Mouse (Mus musculus): ENCODE measurements around the gene Brip1.

Gene Brip1

GRCm38 (mm10) chr11:86115955-86116354 is 85.0 kb downstream of the Brip1 start:
- DNase-seq (ENCODE audit: low read depth, low spot score) = no peak

DNA sequence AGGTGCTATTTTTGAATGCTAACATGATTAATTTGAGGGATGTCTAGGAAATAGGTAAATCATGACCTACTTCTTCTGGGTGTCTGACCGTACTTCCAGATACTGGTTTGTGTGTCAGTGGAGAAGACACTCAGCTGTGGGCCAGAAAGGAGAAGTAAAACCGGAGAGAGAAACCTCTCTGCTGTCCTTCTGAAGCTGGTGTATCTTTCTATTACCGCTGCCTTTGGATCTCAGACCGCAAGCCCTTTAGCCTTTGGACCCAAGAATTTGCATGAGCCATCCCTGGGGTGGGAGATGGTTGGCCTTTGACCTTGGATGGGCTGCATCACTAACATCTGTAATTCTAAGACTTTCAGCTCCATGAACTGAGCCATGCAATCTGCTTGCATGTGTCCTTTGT is 93.7 kb downstream of the Brip1 start:
- no peak for DNase-seq (ENCODE audit: low read depth, low spot score)

GRCm38 (mm10) chr11:86106596-86106995 is 94.4 kb downstream of the Brip1 start:
- no peak for DNase-seq (ENCODE audit: low read depth, low spot score)

DNA sequence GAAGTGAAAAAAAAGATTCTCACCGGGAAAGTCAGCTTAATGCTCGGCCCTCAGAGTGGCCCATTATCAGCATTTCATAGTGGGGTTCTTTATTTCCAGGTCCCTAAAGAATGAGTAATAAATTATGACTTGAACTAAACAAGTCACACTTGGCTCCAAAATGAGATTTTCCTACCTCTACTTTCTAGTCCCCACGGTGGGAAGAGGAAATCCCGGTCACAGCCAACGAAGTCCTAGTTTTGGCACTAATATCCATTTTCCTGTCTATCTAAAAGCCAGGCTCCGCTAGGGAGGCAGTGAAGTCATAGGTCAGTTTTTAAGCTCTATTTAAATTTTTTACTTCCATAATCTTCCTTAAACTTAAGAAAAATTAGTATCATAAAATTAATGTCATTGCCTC is 99.8 kb downstream of the Brip1 start:
- DNase-seq (ENCODE audit: low read depth, low spot score) = no peak

- no peak for DNase-seq (ENCODE audit: low read depth, low spot score)
Measured at GRCm38 (mm10) chr11:86099341-86099740, 101.7 kb downstream of the Brip1 start.

DNA sequence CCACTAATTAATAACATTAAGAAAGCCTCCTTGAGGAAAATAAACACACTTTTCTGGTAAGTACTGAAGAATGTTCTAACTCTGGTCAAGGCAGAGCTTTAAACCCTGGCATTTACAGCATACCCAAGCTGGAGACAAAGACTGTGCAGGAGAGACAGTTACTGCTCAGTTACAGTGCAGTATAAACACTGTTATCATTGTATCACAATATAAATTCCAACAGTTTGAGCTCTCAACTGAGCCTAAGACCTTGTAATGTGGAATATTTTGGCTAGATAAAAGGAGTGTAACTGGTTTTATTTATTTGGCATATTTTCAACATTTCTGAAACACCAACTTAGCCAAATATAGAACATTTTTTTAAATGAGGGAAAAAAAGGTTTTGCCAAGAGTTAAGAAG is 112.2 kb downstream of the Brip1 start:
- no peak for DNase-seq (ENCODE audit: low read depth, low spot score)

DNA sequence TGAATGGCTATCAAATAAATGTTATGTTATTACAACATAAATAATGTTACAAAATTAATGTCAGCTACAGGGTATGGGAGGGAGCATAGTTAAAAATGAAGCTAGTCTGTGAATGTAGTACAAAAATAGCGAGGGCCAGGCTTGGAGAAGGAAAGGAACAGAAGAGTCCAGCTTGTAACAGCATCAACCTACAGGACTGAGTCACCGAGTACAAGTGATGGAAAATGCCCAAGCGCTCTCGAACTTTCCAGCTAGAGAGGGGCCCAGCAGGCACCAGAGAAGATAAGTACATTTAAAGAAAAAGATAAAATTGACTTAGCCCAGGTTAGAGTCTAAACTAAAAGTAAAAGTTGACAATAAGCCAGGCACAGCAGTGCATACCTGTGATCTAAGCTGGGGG is 116.5 kb downstream of the Brip1 start:
- DNase-seq (ENCODE audit: low read depth, low spot score) = no peak

GRCm38 (mm10) chr11:86078025-86078424 is 123.0 kb downstream of the Brip1 start:
- DNase-seq (ENCODE audit: low read depth, low spot score) = no peak

GRCm38 (mm10) chr11:86076966-86077365 is 124.0 kb downstream of the Brip1 start:
- no peak for DNase-seq (ENCODE audit: low read depth, low spot score)

- no peak for DNase-seq (ENCODE audit: low read depth, low spot score)
Measured at GRCm38 (mm10) chr11:86076403-86076802, 124.6 kb downstream of the Brip1 start.

- no peak for DNase-seq (ENCODE audit: low read depth, low spot score)
Measured at GRCm38 (mm10) chr11:86075371-86075770, 125.6 kb downstream of the Brip1 start.

- DNase-seq (ENCODE audit: low read depth, low spot score) = no peak
Measured at GRCm38 (mm10) chr11:86068651-86069050, 132.3 kb downstream of the Brip1 start.

DNA sequence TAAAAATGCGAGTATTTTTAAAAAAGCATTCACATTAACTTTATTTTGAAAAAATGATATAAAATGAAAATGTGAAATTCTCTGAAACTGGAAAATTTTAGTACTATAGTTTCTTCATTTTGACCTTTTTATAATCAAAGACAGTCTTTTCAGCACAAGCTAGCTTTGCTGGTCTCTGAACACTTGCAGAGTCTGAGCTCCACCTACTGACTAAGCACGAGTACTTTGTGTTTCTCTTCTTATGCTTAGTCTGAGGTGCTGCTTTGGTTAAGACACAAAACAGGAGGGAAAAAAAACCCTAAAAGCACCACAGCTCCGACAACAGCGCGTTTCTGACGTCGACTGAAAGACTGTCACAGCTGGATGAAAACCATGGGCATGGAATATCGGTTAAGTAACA is 133.8 kb downstream of the Brip1 start:
- DNase-seq (ENCODE audit: low read depth, low spot score) = peak; percentile 26

GRCm38 (mm10) chr11:86064881-86065280 is 136.1 kb downstream of the Brip1 start:
- no peak for DNase-seq (ENCODE audit: low read depth, low spot score)

- no peak for DNase-seq (ENCODE audit: low read depth, low spot score)
Measured at GRCm38 (mm10) chr11:86061243-86061642, 139.8 kb downstream of the Brip1 start.

GRCm38 (mm10) chr11:86059123-86059522 is 141.9 kb downstream of the Brip1 start:
- DNase-seq (ENCODE audit: low read depth, low spot score) = no peak

GRCm38 (mm10) chr11:86055806-86056205 is 145.2 kb downstream of the Brip1 start:
- DNase-seq (ENCODE audit: low read depth, low spot score) = no peak

DNA sequence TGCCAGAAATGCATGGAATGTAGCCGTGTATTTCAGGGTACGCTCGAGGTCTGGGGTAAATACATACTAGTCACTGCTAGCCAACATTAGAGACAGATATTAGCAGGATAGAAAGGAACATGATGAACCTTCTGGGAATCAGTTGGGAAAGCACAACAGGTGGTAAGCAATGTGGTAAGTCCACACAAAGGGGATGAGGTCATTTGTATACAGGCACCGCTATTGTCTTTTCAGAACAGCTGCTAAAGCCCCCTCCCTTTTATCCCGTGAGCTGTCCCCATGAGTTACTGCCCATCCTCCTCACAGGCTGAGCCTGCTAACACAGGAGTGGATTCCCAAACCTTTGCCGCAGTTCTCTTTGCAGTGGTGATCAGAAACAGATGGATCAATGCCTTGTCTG is 149.6 kb downstream of the Brip1 start:
- peak; percentile 63 for DNase-seq (ENCODE audit: low read depth, low spot score)

DNA sequence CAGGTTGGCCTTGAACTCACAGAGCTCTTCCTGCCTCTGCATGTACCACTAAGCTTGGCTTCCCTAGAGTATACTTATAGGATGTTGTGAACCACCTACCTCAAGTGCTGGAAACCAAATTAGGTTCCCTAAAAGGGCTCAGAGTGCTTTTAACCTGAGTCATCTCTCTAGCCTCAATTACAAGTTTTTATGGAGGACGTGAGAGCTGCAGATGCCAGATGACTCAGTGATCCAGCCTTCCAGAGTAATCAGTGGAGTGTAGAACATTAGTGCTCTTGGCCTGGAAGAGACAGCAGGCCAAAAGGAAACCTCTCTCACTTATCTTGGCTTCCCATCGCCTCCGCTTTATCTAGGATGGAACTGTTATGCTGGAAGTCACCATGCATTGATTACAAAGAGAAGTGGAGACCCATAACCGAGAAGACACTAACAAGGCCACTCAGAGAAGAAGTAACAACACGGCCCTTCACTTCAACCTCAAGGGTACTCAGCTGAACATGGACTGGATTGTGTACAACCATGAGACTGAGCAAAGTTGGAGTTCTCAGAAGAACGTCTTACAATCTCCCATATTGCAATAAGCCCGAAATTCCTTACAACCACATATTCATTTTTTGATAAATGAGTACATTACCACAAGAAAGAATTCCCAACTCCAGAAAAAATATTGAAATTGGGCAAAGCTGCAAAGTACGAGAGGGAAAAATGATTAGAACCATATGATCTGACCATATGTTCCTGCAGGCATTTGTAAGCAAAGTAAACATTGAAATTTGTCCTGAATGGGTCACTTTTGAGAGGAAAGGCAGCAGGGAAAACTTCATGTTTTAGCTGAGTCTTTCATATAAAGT is 150.3 kb downstream of the Brip1 start:
- peak; percentile 46 for DNase-seq (ENCODE audit: low read depth, low spot score)

DNA sequence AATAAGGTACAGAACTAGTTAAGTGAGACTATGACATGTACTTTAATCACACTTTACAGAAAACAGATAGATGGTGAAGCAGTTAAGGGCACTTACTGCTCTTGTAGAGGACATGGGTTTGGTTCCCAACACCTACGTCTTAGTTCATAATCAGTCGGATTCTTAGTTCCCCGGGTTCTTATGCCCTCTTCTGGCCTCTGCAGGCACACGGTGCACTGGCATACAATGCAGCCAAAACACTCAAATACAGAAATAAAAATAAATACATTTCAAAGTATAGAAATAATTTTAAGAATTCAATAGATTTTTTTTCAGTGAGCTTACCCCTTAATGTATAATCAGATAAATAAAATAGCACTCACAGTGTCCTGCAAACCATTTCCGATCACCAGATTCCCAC is 161.0 kb downstream of the Brip1 start:
- DNase-seq (ENCODE audit: low read depth, low spot score) = no peak

DNA sequence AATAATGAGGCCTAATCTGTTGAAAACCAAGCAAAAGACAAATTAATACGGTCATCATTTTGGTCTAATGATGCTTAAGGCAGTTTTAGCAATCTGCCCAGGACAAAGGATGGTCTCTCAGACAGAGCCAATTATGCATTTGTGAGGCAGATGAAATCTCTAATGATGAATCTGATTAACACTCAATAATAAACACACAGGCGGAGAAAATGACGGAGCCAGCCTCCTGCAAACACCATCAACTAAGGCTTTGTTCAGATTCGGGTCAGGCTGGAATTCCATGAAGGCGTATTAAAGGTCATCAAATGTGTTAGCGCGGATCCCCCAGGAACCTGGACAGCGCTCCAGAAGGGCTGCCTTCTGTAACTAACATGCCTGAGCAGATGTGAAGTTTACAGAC is 161.6 kb downstream of the Brip1 start:
- DNase-seq (ENCODE audit: low read depth, low spot score) = no peak

GRCm38 (mm10) chr11:86038701-86039100 is 162.3 kb downstream of the Brip1 start:
- no peak for DNase-seq (ENCODE audit: low read depth, low spot score)

DNA sequence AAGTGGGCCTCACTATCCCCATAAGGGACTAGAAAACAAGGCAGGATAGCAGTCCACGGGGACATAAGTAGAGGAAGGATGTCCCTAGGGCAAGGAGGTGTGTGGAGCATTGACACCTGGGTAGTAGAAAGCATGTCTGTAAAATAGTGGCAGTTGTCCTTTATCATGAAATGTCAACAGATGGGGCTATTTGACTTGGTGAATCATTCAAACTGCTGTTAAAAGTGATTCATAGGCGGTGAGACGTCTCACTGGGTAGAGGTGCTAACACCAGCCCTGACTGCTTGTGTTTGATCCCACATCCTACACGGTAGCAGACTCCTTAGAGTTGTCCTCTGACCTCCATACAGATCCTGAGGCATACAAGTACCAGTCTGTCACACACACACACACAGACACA is 168.1 kb downstream of the Brip1 start:
- no peak for DNase-seq (ENCODE audit: low read depth, low spot score)

DNA sequence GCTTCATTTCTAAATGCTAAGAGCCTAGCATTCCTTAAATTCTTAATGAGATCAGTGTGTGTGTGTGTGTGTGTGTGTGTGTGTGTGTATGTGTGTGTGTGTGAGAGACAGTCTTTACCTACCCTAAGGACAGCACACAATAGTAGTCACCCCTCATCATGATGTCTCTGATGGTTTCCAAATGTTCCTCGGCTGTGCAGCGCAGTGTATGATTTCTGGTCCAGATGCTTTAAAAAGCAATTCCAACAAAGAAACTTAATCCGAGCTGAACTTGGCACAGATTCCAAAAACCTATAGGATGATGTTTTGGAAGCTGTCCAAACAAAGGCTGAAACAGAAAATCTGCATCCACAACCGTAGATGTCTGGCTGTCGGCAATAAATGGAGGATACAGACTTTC is 173.0 kb downstream of the Brip1 start:
- DNase-seq (ENCODE audit: low read depth, low spot score) = no peak
